Mouse (Mus musculus) forebrain, embryonic 10.5 days (tissue): ENCODE measurements around the gene Ppm1a. TPM values are rescaled to one million over a fixed set of nuclear protein-coding genes. Genes with fewer than 3 reads are reported as not detected.
"Not testable (repeated sequence)": the region's sequence is repeated elsewhere in the genome, so short reads cannot be mapped to it uniquely, and the experiment has no call there.

ENCODE experiments used
- DNase-seq: peaks from one replicate; pipeline ENCODE4 v3.0.0-alpha.2; 2017; ENCODE audit warnings: low spot score; ENCODE audit errors: extremely low spot score
- H3K27ac ChIP-seq: fragments of 300-500 bp; sonication (generic); 2 replicates; pipeline ENCODE4 v1.5.1; 2016; ENCODE audit warnings: mild to moderate bottlenecking
- H3K27me3 ChIP-seq: fragments of 300-500 bp; sonication (generic); 2 replicates; pipeline ENCODE4 v1.6.1; 2016; ENCODE audit warnings: mild to moderate bottlenecking; ENCODE audit not compliant: poor library complexity, severe bottlenecking
- H3K36me3 ChIP-seq: fragments of 300-500 bp; sonication (generic); replicated peaks from 2 replicates; pipeline ENCODE4 v1.6.1; 2016; ENCODE audit warnings: mild to moderate bottlenecking, moderate library complexity
- H3K4me1 ChIP-seq: fragments of 300-500 bp; sonication (generic); 2 replicates; pipeline ENCODE4 v1.6.1; 2016
- H3K4me3 ChIP-seq: fragments of 300-500 bp; sonication (generic); 2 replicates; pipeline ENCODE4 v1.5.1; 2016; ENCODE audit warnings: mild to moderate bottlenecking, moderate library complexity
- H3K9me3 ChIP-seq: fragments of 300-500 bp; sonication (generic); 2 replicates; pipeline ENCODE4 v1.6.1; 2016; ENCODE audit warnings: mild to moderate bottlenecking, moderate library complexity
- WGBS: fragments of 180-500 bp; shearing (Covaris S2); methylation state at CpG from one replicate; pipeline ENCODE4 v1.1.7; 2016; 5-methylcytosine and 5-hydroxymethylcytosine counted together
- polyA plus RNA-seq: library from polyadenylated mRNA; unstranded; fragments of >200 nt; fragmentation: Nextera tagmentation; extraction: Ambion mirVana; gene quantifications from 2 replicates; pipeline ENCODE4 v1.2.1, GENCODE M21; 2016

Ppm1a gene
- polyA plus RNA-seq, 1 experiment from 2014 or later, result 32.8 TPM

GRCm38 (mm10) chr12:72767809-72768208, 10.6 kb downstream of the Ppm1a start:
- no peak for DNase-seq
- Histone ChIP-seq H3K36me3 (peaks cover 19% of the 10 kb centered on the region), H3K27ac (no peak overlapping the region), H3K4me1 (peaks cover 9% of the 10 kb centered on the region), H3K9me3 (peaks cover 6% of the 10 kb centered on the region; the same call in 1 of the 2 replicates), H3K27me3 (no peaks in the 10 kb centered on the region), H3K4me3 (no peak overlapping the region)
- WGBS, result 94% methylated on average over 6 of the region's 6 CpGs

GRCm38 (mm10) chr12:72768230-72768629, 11.0 kb downstream of the Ppm1a start:
- Histone ChIP-seq H3K4me3 (no peak overlapping the region), H3K27ac (no peak overlapping the region), H3K27me3 (no peaks in the 10 kb centered on the region), H3K4me1 (peaks cover 5% of the 10 kb centered on the region), H3K36me3 (peaks cover 19% of the 10 kb centered on the region), H3K9me3 (peaks cover 6% of the 10 kb centered on the region; the same call in 1 of the 2 replicates)
- 92% methylated on average over 2 of the region's 2 CpGs for WGBS
- DNase-seq, result no peak

GRCm38 (mm10) chr12:72769546-72770230, 12.4 kb downstream of the Ppm1a start:
- Histone ChIP-seq H3K27ac (no peak overlapping the region), H3K9me3 (peaks cover 6% of the 10 kb centered on the region; the same call in 1 of the 2 replicates), H3K4me3 (no peak overlapping the region), H3K36me3 (peaks cover 19% of the 10 kb centered on the region), H3K4me1 (peaks cover 7% of the 10 kb centered on the region), H3K27me3 (no peaks in the 10 kb centered on the region)
- no peak for DNase-seq
- 91% methylated on average over 5 of the region's 5 CpGs for WGBS

- Histone ChIP-seq H3K27me3 (no peaks in the 10 kb centered on the region), H3K4me3 (no peak overlapping the region), H3K9me3 (peaks cover 6% of the 10 kb centered on the region; the same call in 1 of the 2 replicates), H3K4me1 (peaks cover 7% of the 10 kb centered on the region), H3K27ac (no peak overlapping the region), H3K36me3 (peaks cover 22% of the 10 kb centered on the region)
- 94% methylated on average over 2 of the region's 2 CpGs for WGBS
- DNase-seq, result no peak
These were observed 13.9 kb downstream of the Ppm1a start for GRCm38 (mm10) chr12:72771153-72771552.

- peaks cover 7% of the 10 kb centered on the region for H3K4me1 ChIP-seq
- no peaks in the 10 kb centered on the region for H3K27me3 ChIP-seq
- no peak overlapping the region for H3K27ac ChIP-seq
- H3K9me3 ChIP-seq, result peaks cover 6% of the 10 kb centered on the region; the same call in 1 of the 2 replicates
- WGBS, result 94% methylated on average over 3 of the region's 3 CpGs
- peaks cover 26% of the 10 kb centered on the region for H3K36me3 ChIP-seq
- DNase-seq, result no peak
- no peak overlapping the region for H3K4me3 ChIP-seq
These were observed 14.5 kb downstream of the Ppm1a start for GRCm38 (mm10) chr12:72771711-72772110.

- H3K27ac ChIP-seq, result no peak overlapping the region
- peaks cover 6% of the 10 kb centered on the region; the same call in 1 of the 2 replicates for H3K9me3 ChIP-seq
- no peak for DNase-seq
- H3K4me1 ChIP-seq, result peaks cover 7% of the 10 kb centered on the region
- 62% methylated on average over 7 of the region's 7 CpGs for WGBS
- no peaks in the 10 kb centered on the region for H3K27me3 ChIP-seq
- peaks cover 26% of the 10 kb centered on the region for H3K36me3 ChIP-seq
- H3K4me3 ChIP-seq, result no peak overlapping the region
These were observed 16.7 kb downstream of the Ppm1a start for GRCm38 (mm10) chr12:72773921-72774320.

- no peak for DNase-seq
- WGBS, result 90% methylated on average over 4 of the region's 4 CpGs
- Histone ChIP-seq H3K27me3 (no peaks in the 10 kb centered on the region), H3K4me1 (peaks cover 7% of the 10 kb centered on the region), H3K4me3 (no peak overlapping the region), H3K9me3 (no peaks in the 10 kb centered on the region), H3K36me3 (peaks cover 6% of the 10 kb centered on the region; the same call in 1 of the 2 replicates), H3K27ac (no peak overlapping the region)
These were observed 20.0 kb downstream of the Ppm1a start for GRCm38 (mm10) chr12:72777244-72777643.

GRCm38 (mm10) chr12:72780136-72780535, 22.9 kb downstream of the Ppm1a start:
- Histone ChIP-seq H3K4me3 (no peak overlapping the region), H3K36me3 (peaks cover 27% of the 10 kb centered on the region), H3K27ac (no peak overlapping the region), H3K4me1 (no peaks in the 10 kb centered on the region), H3K27me3 (no peaks in the 10 kb centered on the region), H3K9me3 (no peaks in the 10 kb centered on the region)
- no peak for DNase-seq
- 92% methylated on average over 5 of the region's 5 CpGs for WGBS

GRCm38 (mm10) chr12:72782786-72783185, 25.5 kb downstream of the Ppm1a start:
- WGBS, result 93% methylated on average over 4 of the region's 4 CpGs
- not testable (repeated sequence) for H3K27ac ChIP-seq, H3K4me3 ChIP-seq

GRCm38 (mm10) chr12:72785183-72785930, 28.1 kb downstream of the Ppm1a start:
- H3K27me3 ChIP-seq, result no peaks in the 10 kb centered on the region
- H3K4me1 ChIP-seq, result no peaks in the 10 kb centered on the region
- DNase-seq, result no peak
- no peaks in the 10 kb centered on the region for H3K9me3 ChIP-seq
- H3K27ac ChIP-seq, result no peak overlapping the region
- H3K4me3 ChIP-seq, result no peak overlapping the region
- WGBS, result 95% methylated on average over 6 of the region's 6 CpGs
- peaks cover 42% of the 10 kb centered on the region for H3K36me3 ChIP-seq

More at GRCm38 (mm10) chr12:72782786-72783185, 25.5 kb downstream of the Ppm1a start:
- H3K4me1 ChIP-seq, H3K27me3 ChIP-seq, DNase-seq, H3K9me3 ChIP-seq: not testable (repeated sequence)
- peaks cover 42% of the 10 kb centered on the region for H3K36me3 ChIP-seq

- H3K27me3 ChIP-seq, result no peaks in the 10 kb centered on the region
- no peaks in the 10 kb centered on the region for H3K4me1 ChIP-seq
- H3K36me3 ChIP-seq, result peaks cover 44% of the 10 kb centered on the region
- no peaks in the 10 kb centered on the region for H3K9me3 ChIP-seq
- no peak overlapping the region for H3K4me3 ChIP-seq
- DNase-seq, result no peak
- 93% methylated on average over 5 of the region's 5 CpGs for WGBS
- H3K27ac ChIP-seq, result no peak overlapping the region
These were observed 29.3 kb downstream of the Ppm1a start for GRCm38 (mm10) chr12:72786551-72786950.

GRCm38 (mm10) chr12:72786986-72787385, 29.7 kb downstream of the Ppm1a start:
- H3K36me3 ChIP-seq, result peaks cover 47% of the 10 kb centered on the region
- no peaks in the 10 kb centered on the region for H3K27me3 ChIP-seq
- DNase-seq, result no peak
- no peak overlapping the region for H3K4me3 ChIP-seq
- H3K27ac ChIP-seq, result no peak overlapping the region
- 94% methylated on average over 4 of the region's 4 CpGs for whole genome bisulfite sequencing
- no peaks in the 10 kb centered on the region for H3K4me1 ChIP-seq
- no peaks in the 10 kb centered on the region for H3K9me3 ChIP-seq

- no peaks in the 10 kb centered on the region for H3K4me1 ChIP-seq
- WGBS, result 76% methylated on average over 7 of the region's 7 CpGs
- H3K27me3 ChIP-seq, result no peaks in the 10 kb centered on the region
- H3K9me3 ChIP-seq, result no peaks in the 10 kb centered on the region
- H3K27ac ChIP-seq, result no peak overlapping the region
- H3K4me3 ChIP-seq, result no peak overlapping the region
- H3K36me3 ChIP-seq, result peaks cover 56% of the 10 kb centered on the region
- no peak for DNase-seq
These were observed 33.3 kb downstream of the Ppm1a start for GRCm38 (mm10) chr12:72790538-72790937.
